ENCODE assay signal across 23 mouse cellular contexts in the genomic region with DNA sequence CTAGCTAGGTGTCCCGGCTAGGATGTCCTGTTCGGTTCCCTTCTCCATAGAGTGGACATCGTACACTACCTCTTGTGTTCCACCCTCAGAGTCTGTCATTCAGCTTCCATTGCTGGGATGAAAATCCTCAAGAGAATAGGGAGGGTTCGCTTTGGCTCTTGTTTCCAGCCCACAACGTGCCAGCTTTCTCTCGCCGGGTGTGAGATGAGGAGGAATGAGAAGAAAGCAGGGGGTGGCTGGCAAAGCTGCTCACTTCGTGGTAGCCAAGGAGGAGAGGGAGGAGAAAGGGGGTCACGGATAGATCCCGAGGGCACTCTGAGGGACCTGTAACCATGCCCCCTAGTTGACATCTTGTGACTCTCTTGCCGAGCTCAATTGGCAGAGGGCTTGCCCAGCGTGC. TPM values are rescaled to one million over a fixed set of nuclear protein-coding genes. Genes with fewer than 3 reads are reported as not detected.
"Had no signal": no experiment of that assay in that cellular context is flagged by ENCODE, and none has a peak within 500 bp of the region (broad histone marks: within the 10 kb centered on the region; RNA-seq: fewer than 3 reads in every experiment).

No protein-coding gene starts in this region.

- H3K4me3 ChIP-seq: liver, embryonic 15.5 days; lung, embryonic 15.5 days; megakaryocyte, embryonic 14.5 days; midbrain, embryonic 13.5 days; midbrain, embryonic 15.5 days; neural tube, embryonic 13.5 days; neural tube, embryonic 15.5 days had no signal

- H3K27ac ChIP-seq: liver, embryonic 15.5 days; lung, embryonic 15.5 days; macrophage; midbrain, embryonic 13.5 days; midbrain, embryonic 15.5 days; neural tube, embryonic 13.5 days; neural tube, embryonic 15.5 days had no signal

- DNase-seq: liver, postnatal 0 days; lung, adult 2 months; lung, postnatal 14 days; lung, postnatal 36 days; retina, postnatal 1 day; right cerebral cortex, postnatal 14 days; right cerebral cortex, postnatal 4 days; spleen, adult 18-20 months; thymus, adult 18-20 months; thymus, postnatal 14 days; thymus, postnatal 36 days had no signal

- ATAC-seq: liver, postnatal 0 days; lung, postnatal 0 days; midbrain, embryonic 13.5 days; midbrain, embryonic 15.5 days had no signal

RNA-seq across cellular contexts. Expression of gene Matn1, which starts 16.4 kb away (rescaled TPM):
- total RNA-seq: megakaryocyte progenitor cell, adult 5-6 weeks; midbrain, postnatal 0 days; monocyte, adult 5-6 weeks had no signal
